Mouse (Mus musculus) spleen, adult 2 months (tissue): ENCODE data around the gene Rcor1.

ENCODE experiments used
- CTCF ChIP-seq: fragments of 200-500 bp; IDR thresholded peaks from 2 replicates; pipeline ENCODE4 v1.5.1; 2011; ENCODE audit warnings: mild to moderate bottlenecking, inconsistent platforms; ENCODE audit not compliant: insufficient read depth, insufficient read length, insufficient replicate concordance; ENCODE audit errors: extremely low read depth
- POLR2A ChIP-seq: fragments of 200-500 bp; IDR thresholded peaks from 2 replicates; pipeline ENCODE4 v1.6.1; 2011; ENCODE audit warnings: low read depth, low read length, inconsistent platforms

DNA sequence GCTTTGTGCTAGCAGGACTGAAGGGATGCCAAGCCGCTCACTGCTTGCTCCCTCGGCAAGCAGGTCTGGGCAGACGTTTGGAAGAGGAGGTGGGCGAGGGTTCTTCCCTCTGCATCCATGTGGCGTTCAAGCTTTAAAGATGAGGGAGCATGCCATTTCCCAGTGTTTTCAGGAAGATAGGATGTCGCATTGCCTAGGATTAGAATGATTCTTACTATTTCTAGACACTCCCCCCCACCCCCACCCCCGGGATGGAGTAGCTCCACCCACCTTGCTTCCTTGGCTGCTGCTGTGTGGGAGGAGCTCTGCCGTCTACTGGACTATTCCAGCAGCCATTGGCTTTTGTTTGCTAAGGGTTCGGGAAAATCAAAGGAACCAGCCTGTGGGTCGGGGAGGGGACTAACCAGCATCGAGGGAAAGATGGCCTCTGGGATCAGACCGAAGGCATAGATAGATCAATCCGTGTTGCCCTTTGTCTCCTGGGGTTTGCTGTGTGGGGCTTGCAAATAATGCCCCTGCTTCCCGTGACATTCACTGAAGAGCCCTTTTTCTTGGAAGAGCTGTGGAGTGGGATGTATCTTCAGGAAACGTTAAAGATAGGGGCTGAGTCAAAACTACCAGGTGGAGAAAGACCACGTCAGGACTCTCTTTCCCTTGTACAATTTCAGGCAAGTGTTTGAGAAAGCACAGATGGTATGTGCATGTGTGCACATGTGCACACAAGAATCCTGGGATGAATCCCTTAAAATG is 123.3 kb downstream of the Rcor1 start:
- TF ChIP-seq CTCF (no peak), POLR2A (no peak)
